Mouse (Mus musculus) lung, postnatal 0 days (tissue): ENCODE results near the gene Srebf2. TPM values are rescaled to one million over a fixed set of nuclear protein-coding genes. Genes with fewer than 3 reads are reported as not detected.

Experiments
- ATAC-seq: fragments of 200-750 bp; cut with Nextera tagmentation; 2 replicates; pipeline ENCODE4 v1.8.0; 2017; ENCODE audit warnings: moderate library complexity
- DNase-seq: peaks from one replicate; pipeline ENCODE4 v3.0.0-alpha.2; 2016; ENCODE audit warnings: low spot score
- H3K27ac ChIP-seq: fragments of 300-500 bp; sonication (generic); 2 replicates; pipeline ENCODE4 v1.5.1; 2014; ENCODE audit warnings: antibody characterized with exemption, mild to moderate bottlenecking, low read length, mixed read lengths
- H3K27me3 ChIP-seq: fragments of 300-500 bp; sonication (generic); replicated peaks from 2 replicates; pipeline ENCODE4 v1.6.1; 2014; ENCODE audit warnings: low read length, mixed read lengths; ENCODE audit not compliant: insufficient read depth
- H3K36me3 ChIP-seq: fragments of 300-500 bp; sonication (generic); 2 replicates; pipeline ENCODE4 v1.6.1; 2014; ENCODE audit warnings: low read length, mixed read lengths; ENCODE audit not compliant: insufficient read depth
- H3K4me1 ChIP-seq: fragments of 300-500 bp; sonication (generic); 2 replicates; pipeline ENCODE4 v1.6.1; 2014; ENCODE audit warnings: antibody characterized with exemption, low read depth, low read length, mixed read lengths; ENCODE audit not compliant: insufficient read depth
- H3K4me2 ChIP-seq: fragments of 300-500 bp; sonication (generic); replicated peaks from 2 replicates; pipeline ENCODE4 v1.6.1; 2014; ENCODE audit warnings: low read depth, mild to moderate bottlenecking, low read length, moderate library complexity, mixed read lengths
- H3K4me3 ChIP-seq: fragments of 300-500 bp; sonication (generic); 2 replicates; pipeline ENCODE4 v1.5.1; 2014; ENCODE audit warnings: low read depth, low read length
- H3K9ac ChIP-seq: fragments of 300-500 bp; sonication (generic); replicated peaks from 2 replicates; pipeline ENCODE4 v1.6.1; 2014; ENCODE audit warnings: low read depth, mild to moderate bottlenecking
- H3K9me3 ChIP-seq: fragments of 300-500 bp; sonication (generic); 2 replicates; pipeline ENCODE4 v1.6.1; 2016; ENCODE audit warnings: low read length, mixed read lengths
- CTCF ChIP-seq: IDR thresholded peaks from 2 replicates; pipeline ENCODE4 v1.5.1; 2016; ENCODE audit warnings: antibody characterized with exemption, mild to moderate bottlenecking
- EP300 ChIP-seq: IDR thresholded peaks from 2 replicates; pipeline ENCODE4 v1.6.1; 2016; ENCODE audit warnings: antibody characterized with exemption, mild to moderate bottlenecking, control low read depth
- WGBS: fragments of 180-500 bp; shearing (Covaris S2); extraction: QIAGEN DNeasy Blood & Tissue Kit; methylation state at CpG from one replicate; pipeline ENCODE4 v1.1.7; 2014; 5-methylcytosine and 5-hydroxymethylcytosine counted together
- polyA plus RNA-seq: library from polyadenylated mRNA; unstranded; fragments of >200 nt; fragmentation: Nextera tagmentation; extraction: Ambion mirVana; gene quantifications from 2 replicates; pipeline ENCODE4 v1.2.1, GENCODE M21; 2015

The Srebf2 gene
- polyA plus RNA-seq, 1 experiment from 2014 or later, result 115 TPM

GRCm38 (mm10) chr15:82152022-82152421, 5.0 kb downstream of the Srebf2 start:
- Histone ChIP-seq H3K27ac (no peak overlapping the region), H3K4me3 (no peak overlapping the region), H3K9ac (no peak overlapping the region), H3K4me2 (no peak overlapping the region), H3K4me1 (peaks cover 11% of the 10 kb centered on the region; the same call in 1 of the 2 replicates), H3K9me3 (no peaks in the 10 kb centered on the region), H3K36me3 (no peaks in the 10 kb centered on the region), H3K27me3 (no peaks in the 10 kb centered on the region)
- TF ChIP-seq CTCF, result no peak
- no peak for TF ChIP-seq EP300
- no peak for ATAC-seq
- 77% methylated on average over 12 of the region's 12 CpGs for WGBS
- no peak for DNase-seq

- 80% methylated on average over 7 of the region's 7 CpGs for WGBS
- Histone ChIP-seq H3K4me2 (no peak overlapping the region), H3K4me1 (peaks cover 11% of the 10 kb centered on the region; the same call in 1 of the 2 replicates), H3K9me3 (no peaks in the 10 kb centered on the region), H3K27ac (no peak overlapping the region), H3K27me3 (no peaks in the 10 kb centered on the region), H3K9ac (no peak overlapping the region), H3K4me3 (no peak overlapping the region), H3K36me3 (no peaks in the 10 kb centered on the region)
- no peak for ATAC-seq
- no peak for TF ChIP-seq EP300
- DNase-seq, result no peak
Observed at GRCm38 (mm10) chr15:82152435-82152834, 5.5 kb downstream of the Srebf2 start.

- no peaks in the 10 kb centered on the region for H3K27me3 ChIP-seq
- H3K4me1 ChIP-seq, result peaks cover 22% of the 10 kb centered on the region; the same call in 1 of the 2 replicates
- H3K36me3 ChIP-seq, result no peaks in the 10 kb centered on the region
- no peak for TF ChIP-seq CTCF
- no peak for TF ChIP-seq EP300
- DNase-seq (no peak), ATAC-seq (no peak)
- no peak overlapping the region for H3K4me3 ChIP-seq
- WGBS, result 85% methylated on average over 6 of the region's 6 CpGs
- no peak overlapping the region for H3K9ac ChIP-seq
- no peaks in the 10 kb centered on the region for H3K9me3 ChIP-seq
- H3K27ac ChIP-seq, result no peak overlapping the region
- no peak overlapping the region for H3K4me2 ChIP-seq
Observed at GRCm38 (mm10) chr15:82156298-82156697, 9.3 kb downstream of the Srebf2 start.

- no peak for ATAC-seq
- H3K27me3 ChIP-seq, result no peaks in the 10 kb centered on the region
- H3K36me3 ChIP-seq, result no peaks in the 10 kb centered on the region
- no peak for TF ChIP-seq EP300
- TF ChIP-seq CTCF, result no peak
- H3K9me3 ChIP-seq, result no peaks in the 10 kb centered on the region
- peaks cover 26% of the 10 kb centered on the region; the same call in 1 of the 2 replicates for H3K4me1 ChIP-seq
- no peak for DNase-seq
- 66% methylated on average over 10 of the region's 10 CpGs for WGBS
- no peak overlapping the region for H3K27ac ChIP-seq
- no peak overlapping the region for H3K4me2 ChIP-seq
- H3K4me3 ChIP-seq, result no peak overlapping the region
- no peak overlapping the region for H3K9ac ChIP-seq
Observed at GRCm38 (mm10) chr15:82156902-82157301, 9.9 kb downstream of the Srebf2 start.

- Histone ChIP-seq H3K9me3 (no peaks in the 10 kb centered on the region), H3K27me3 (no peaks in the 10 kb centered on the region), H3K9ac (no peak overlapping the region), H3K4me3 (no peak overlapping the region), H3K4me2 (no peak overlapping the region), H3K27ac (0 out of 2 replicates have a peak overlapping the region, but pooled peaks have one; percentile 57), H3K36me3 (no peaks in the 10 kb centered on the region), H3K4me1 (peaks cover 31% of the 10 kb centered on the region; the same call in 1 of the 2 replicates)
- 39% methylated on average over 17 of the region's 17 CpGs for WGBS
- ATAC-seq (peak; percentile 53), DNase-seq (peak; percentile 61)
- TF ChIP-seq CTCF (no peak), EP300 (no peak)
Observed at GRCm38 (mm10) chr15:82158243-82159035, 11.5 kb downstream of the Srebf2 start.

- no peaks in the 10 kb centered on the region for H3K27me3 ChIP-seq
- no peak overlapping the region for H3K4me3 ChIP-seq
- ATAC-seq (no peak), DNase-seq (no peak)
- whole genome bisulfite sequencing, result 80% methylated on average over 9 of the region's 9 CpGs
- H3K9ac ChIP-seq, result no peak overlapping the region
- no peaks in the 10 kb centered on the region for H3K36me3 ChIP-seq
- peak overlapping the region; percentile 2; the same call in 1 of the 2 replicates for H3K27ac ChIP-seq
- no peak overlapping the region for H3K4me2 ChIP-seq
- peaks cover 31% of the 10 kb centered on the region; the same call in 1 of the 2 replicates for H3K4me1 ChIP-seq
- H3K9me3 ChIP-seq, result no peaks in the 10 kb centered on the region
- no peak for TF ChIP-seq CTCF
- no peak for TF ChIP-seq EP300
Observed at GRCm38 (mm10) chr15:82159471-82159870, 12.5 kb downstream of the Srebf2 start.
